Mouse (Mus musculus) intestine, postnatal 0 days (tissue): Measurements from ENCODE around the gene Paqr9. TPM values are rescaled to one million over a fixed set of nuclear protein-coding genes. Genes with fewer than 3 reads are reported as not detected.

Experiments used
- ATAC-seq: fragments of 200-750 bp; cut with Nextera tagmentation; 2 replicates; pipeline ENCODE4 v1.8.0; 2017; ENCODE audit warnings: mild to moderate bottlenecking, moderate TSS enrichment, moderate library complexity
- H3K27ac ChIP-seq: fragments of 300-500 bp; sonication (generic); 2 replicates; pipeline ENCODE4 v1.5.1; 2014; ENCODE audit warnings: mild to moderate bottlenecking, low read depth, low read length, moderate library complexity
- H3K27me3 ChIP-seq: fragments of 300-500 bp; sonication (generic); replicated peaks from 2 replicates; pipeline ENCODE4 v1.6.1; 2014; ENCODE audit warnings: low read length, mixed read lengths; ENCODE audit not compliant: control insufficient read depth, insufficient read depth
- H3K36me3 ChIP-seq: fragments of 300-500 bp; sonication (generic); 2 replicates; pipeline ENCODE4 v1.6.1; 2014; ENCODE audit warnings: mild to moderate bottlenecking, moderate library complexity; ENCODE audit not compliant: control insufficient read depth, insufficient read depth
- H3K4me1 ChIP-seq: fragments of 300-500 bp; sonication (generic); replicated peaks from 2 replicates; pipeline ENCODE4 v1.6.1; 2014; ENCODE audit warnings: antibody characterized with exemption, low read length, mixed read lengths; ENCODE audit not compliant: control insufficient read depth, insufficient read depth
- H3K4me2 ChIP-seq: fragments of 300-500 bp; sonication (generic); replicated peaks from 2 replicates; pipeline ENCODE4 v1.6.1; 2014; ENCODE audit warnings: low read depth, mild to moderate bottlenecking, moderate library complexity
- H3K4me3 ChIP-seq: fragments of 300-500 bp; sonication (generic); 2 replicates; pipeline ENCODE4 v1.5.1; 2014; ENCODE audit warnings: low read depth, low read length
- H3K9ac ChIP-seq: fragments of 300-500 bp; sonication (generic); 2 replicates; pipeline ENCODE4 v1.6.1; 2014; ENCODE audit warnings: mild to moderate bottlenecking, low read depth, low read length
- H3K9me3 ChIP-seq: fragments of 300-500 bp; sonication (generic); 2 replicates; pipeline ENCODE4 v1.6.1; 2016; ENCODE audit warnings: mixed run types; ENCODE audit not compliant: control insufficient read depth
- CTCF ChIP-seq: sonication (generic); IDR thresholded peaks from 2 replicates; pipeline ENCODE4 v1.5.1; 2016; ENCODE audit warnings: low read depth, mild to moderate bottlenecking, control low read depth, antibody characterized with exemption, moderate library complexity
- WGBS: fragments of 180-500 bp; shearing (Covaris S2); extraction: QIAGEN DNeasy Blood & Tissue Kit; methylation state at CpG from one replicate; pipeline ENCODE4 v1.1.7; 2014; 5-methylcytosine and 5-hydroxymethylcytosine counted together
- polyA plus RNA-seq: library from polyadenylated mRNA; unstranded; fragments of >200 nt; fragmentation: Nextera tagmentation; extraction: Ambion mirVana; gene quantifications from 2 replicates; pipeline ENCODE4 v1.2.1, GENCODE M21; 2015

Gene Paqr9
- polyA plus RNA-seq, 1 experiment from 2014 or later, result 23.2 TPM

GRCm38 (mm10) chr9:95571494-95571893 is 12.0 kb downstream of the Paqr9 start:
- Histone ChIP-seq H3K9ac (no peak overlapping the region), H3K27me3 (no peaks in the 10 kb centered on the region), H3K4me1 (peaks cover 3% of the 10 kb centered on the region; the same call in 1 of the 2 replicates), H3K27ac (peak overlapping the region; percentile 62; the same call in 1 of the 2 replicates), H3K9me3 (no peaks in the 10 kb centered on the region), H3K36me3 (no peaks in the 10 kb centered on the region), H3K4me2 (no peak overlapping the region), H3K4me3 (no peak overlapping the region)
- ATAC-seq, result no peak
- 93% methylated on average over 4 of the region's 4 CpGs for WGBS
- TF ChIP-seq CTCF, result no peak

GRCm38 (mm10) chr9:95572558-95572957 is 13.1 kb downstream of the Paqr9 start:
- Histone ChIP-seq H3K9ac (no peak overlapping the region), H3K27me3 (no peaks in the 10 kb centered on the region), H3K36me3 (no peaks in the 10 kb centered on the region), H3K4me3 (no peak overlapping the region), H3K4me2 (no peak overlapping the region), H3K9me3 (no peaks in the 10 kb centered on the region), H3K4me1 (peaks cover 3% of the 10 kb centered on the region; the same call in 1 of the 2 replicates), H3K27ac (peak overlapping the region; percentile 50; the same call in 1 of the 2 replicates)
- no peak for TF ChIP-seq CTCF
- ATAC-seq, result peak; percentile 39; the same call in 1 of the 2 replicates
- WGBS, result 48% methylated on average over 5 of the region's 5 CpGs

DNA sequence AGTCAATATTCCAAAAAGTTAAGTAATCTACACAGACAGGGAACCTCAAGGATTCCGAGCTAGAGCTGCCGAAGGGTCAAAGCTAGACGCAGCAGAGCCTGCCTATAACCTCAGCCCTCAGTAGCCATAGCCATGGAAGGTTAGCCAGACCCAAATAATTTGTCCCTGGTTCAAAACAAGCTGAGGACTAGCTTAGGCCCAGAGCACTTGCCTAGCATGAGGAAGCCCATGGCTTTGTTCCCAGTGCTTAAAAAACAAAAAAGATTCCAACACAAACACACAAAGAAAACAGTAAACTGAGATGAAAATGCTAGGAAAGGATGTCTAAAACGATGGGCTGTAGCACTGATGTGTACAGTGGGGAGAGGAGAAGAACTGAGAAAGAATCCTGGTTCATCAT is 14.7 kb downstream of the Paqr9 start:
- ATAC-seq, result no peak
- H3K9ac ChIP-seq, result no peak overlapping the region
- no peak overlapping the region for H3K27ac ChIP-seq
- H3K4me2 ChIP-seq, result no peak overlapping the region
- H3K36me3 ChIP-seq, result no peaks in the 10 kb centered on the region
- no peaks in the 10 kb centered on the region for H3K9me3 ChIP-seq
- TF ChIP-seq CTCF, result no peak
- H3K27me3 ChIP-seq, result no peaks in the 10 kb centered on the region
- peaks cover under 1% of the 10 kb centered on the region; the same call in 1 of the 2 replicates for H3K4me1 ChIP-seq
- no peak overlapping the region for H3K4me3 ChIP-seq
- WGBS, result 82% methylated on average over 4 of the region's 4 CpGs

DNA sequence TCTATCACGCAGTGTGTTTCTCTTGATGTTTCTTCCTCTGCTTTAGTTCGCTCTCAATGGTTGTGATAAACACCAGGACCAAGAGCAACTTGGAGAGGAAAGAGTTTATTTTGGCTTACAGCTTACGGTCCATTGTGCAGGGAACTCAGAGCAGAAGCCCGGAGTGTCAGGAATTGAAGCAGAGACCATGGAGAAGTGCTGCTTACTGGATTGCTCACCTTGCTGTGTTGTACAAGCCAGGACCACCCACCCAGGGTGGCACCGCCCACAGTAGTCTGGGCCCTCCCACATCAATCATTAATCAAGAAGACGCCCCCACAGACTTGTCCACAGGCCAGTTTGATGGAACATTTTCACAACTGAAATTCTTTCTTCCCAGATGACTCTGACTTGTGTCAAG is 18.0 kb downstream of the Paqr9 start:
- Histone ChIP-seq H3K4me3 (no peak overlapping the region), H3K27ac (no peak overlapping the region), H3K4me2 (no peak overlapping the region), H3K4me1 (no peaks in the 10 kb centered on the region), H3K9me3 (no peaks in the 10 kb centered on the region), H3K27me3 (peaks cover 5% of the 10 kb centered on the region; the same call in 1 of the 2 replicates), H3K36me3 (no peaks in the 10 kb centered on the region), H3K9ac (no peak overlapping the region)
- ATAC-seq, result no peak
- no peak for TF ChIP-seq CTCF
- 77% methylated on average over 6 of the region's 6 CpGs for WGBS

GRCm38 (mm10) chr9:95578366-95578895 is 19.0 kb downstream of the Paqr9 start:
- H3K27ac ChIP-seq, result no peak overlapping the region
- no peaks in the 10 kb centered on the region for H3K4me1 ChIP-seq
- H3K9ac ChIP-seq, result no peak overlapping the region
- peaks cover 5% of the 10 kb centered on the region; the same call in 1 of the 2 replicates for H3K27me3 ChIP-seq
- H3K36me3 ChIP-seq, result no peaks in the 10 kb centered on the region
- H3K9me3 ChIP-seq, result no peaks in the 10 kb centered on the region
- WGBS, result 72% methylated on average over 5 of the region's 5 CpGs
- no peak overlapping the region for H3K4me2 ChIP-seq
- H3K4me3 ChIP-seq, result no peak overlapping the region
- TF ChIP-seq CTCF, result no peak
- peak; percentile 69 for ATAC-seq

- Histone ChIP-seq H3K9ac (no peak overlapping the region), H3K4me3 (no peak overlapping the region), H3K27me3 (peaks cover 5% of the 10 kb centered on the region; the same call in 1 of the 2 replicates), H3K27ac (0 out of 2 replicates have a peak overlapping the region, but pooled peaks have one; percentile 35), H3K4me2 (no peak overlapping the region), H3K9me3 (no peaks in the 10 kb centered on the region), H3K36me3 (no peaks in the 10 kb centered on the region), H3K4me1 (no peaks in the 10 kb centered on the region)
- 44% methylated on average over 16 of the region's 16 CpGs for WGBS
- TF ChIP-seq CTCF, result no peak
- peak; percentile 91 for ATAC-seq
These were observed 21.7 kb downstream of the Paqr9 start for GRCm38 (mm10) chr9:95581021-95581757.
